Mouse (Mus musculus) lung, adult 18-20 months (tissue): ENCODE measurements around the gene Adamtsl4.
"Not testable (repeated sequence)": the region's sequence is repeated elsewhere in the genome, so short reads cannot be mapped to it uniquely, and the experiment has no call there.

Experiments
- DNase-seq, 2 experiments: peaks; one replicate each; pipeline ENCODE4 v3.0.0; 2022; ENCODE audit warnings: mixed read lengths in 2 of 2

The Adamtsl4 gene

DNA sequence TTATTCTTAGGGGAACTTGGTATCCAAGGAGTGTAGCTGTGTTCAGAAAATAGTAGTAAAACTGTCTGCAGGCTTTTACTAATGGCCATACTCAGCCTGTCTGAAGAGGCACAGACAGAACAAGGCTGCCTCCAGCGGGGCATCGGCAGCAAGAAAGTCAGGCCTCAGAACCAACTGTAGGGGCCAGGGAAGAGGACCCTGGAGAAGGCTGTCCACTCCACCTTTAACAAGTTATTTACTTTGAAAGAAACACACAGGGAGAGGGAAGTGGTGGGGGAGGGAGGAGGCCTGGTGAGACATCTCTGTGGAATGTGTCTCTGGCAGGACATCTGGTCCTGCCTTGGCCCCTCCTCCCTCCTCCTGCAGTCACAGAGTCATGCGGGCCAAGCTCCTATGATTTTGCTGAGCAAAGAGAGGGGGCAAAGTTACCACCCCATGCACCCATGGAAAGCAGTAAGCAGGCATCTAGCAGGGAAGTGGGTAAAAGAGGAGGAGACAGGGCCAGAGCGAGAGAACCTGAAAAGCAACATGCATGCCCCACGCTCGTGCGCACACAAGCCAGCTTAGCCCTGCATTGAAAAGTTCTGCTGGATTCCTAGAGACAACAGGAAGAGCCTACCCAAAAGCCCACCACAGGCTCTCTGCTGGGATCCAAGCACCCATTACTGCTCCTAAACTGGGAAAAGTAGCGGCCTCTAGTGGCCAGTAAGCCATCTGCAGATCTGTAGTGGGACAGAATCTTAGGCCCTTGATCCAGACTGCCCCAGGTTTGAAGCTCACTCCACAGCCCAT, 12.2 kb downstream of the Adamtsl4 start:
- DNase-seq: peak; percentile 93 to 95

DNA sequence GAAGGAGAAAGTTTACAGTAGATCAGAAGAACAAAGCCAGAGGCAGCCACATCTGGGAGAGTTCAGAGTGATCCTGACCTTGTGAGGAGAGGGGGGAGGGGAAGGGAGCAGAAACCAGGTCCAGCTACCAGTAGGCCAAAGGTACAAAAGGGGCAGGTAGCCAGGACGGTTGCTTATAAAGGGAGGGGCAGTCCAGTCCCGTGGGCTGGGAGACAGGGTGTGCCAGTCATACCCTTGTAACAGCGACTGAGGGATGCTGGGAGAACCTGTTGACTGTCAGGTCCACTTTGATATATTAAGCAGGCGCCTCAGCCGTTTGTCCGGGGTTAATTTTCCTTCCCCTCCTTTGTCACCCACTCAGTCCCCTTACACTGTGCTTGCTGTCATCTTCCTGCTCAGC, 12.9 kb downstream of the Adamtsl4 start:
- peak; percentile 82 to 87 for DNase-seq

DNA sequence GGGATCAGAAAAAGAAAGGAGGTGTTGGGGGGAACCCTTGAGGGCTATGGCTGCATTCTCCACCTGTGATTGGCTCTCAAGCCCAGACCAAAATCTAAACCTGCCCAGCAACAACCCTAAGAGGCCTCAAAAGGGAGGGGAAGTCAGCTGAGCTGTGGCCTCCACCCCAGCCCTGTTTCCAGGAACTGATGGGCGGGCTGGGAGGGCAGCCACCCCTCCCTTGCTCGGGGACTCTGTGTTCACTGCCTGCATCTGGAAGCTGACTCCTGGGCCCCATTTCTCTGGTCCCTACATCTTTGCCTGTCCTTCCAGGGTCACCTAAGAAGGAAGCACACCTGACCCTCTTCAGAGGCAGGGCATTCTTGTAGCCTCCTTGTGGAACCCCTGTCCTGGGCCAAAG, 13.5 kb downstream of the Adamtsl4 start:
- peak; percentile 92 to 94 for DNase-seq

DNA sequence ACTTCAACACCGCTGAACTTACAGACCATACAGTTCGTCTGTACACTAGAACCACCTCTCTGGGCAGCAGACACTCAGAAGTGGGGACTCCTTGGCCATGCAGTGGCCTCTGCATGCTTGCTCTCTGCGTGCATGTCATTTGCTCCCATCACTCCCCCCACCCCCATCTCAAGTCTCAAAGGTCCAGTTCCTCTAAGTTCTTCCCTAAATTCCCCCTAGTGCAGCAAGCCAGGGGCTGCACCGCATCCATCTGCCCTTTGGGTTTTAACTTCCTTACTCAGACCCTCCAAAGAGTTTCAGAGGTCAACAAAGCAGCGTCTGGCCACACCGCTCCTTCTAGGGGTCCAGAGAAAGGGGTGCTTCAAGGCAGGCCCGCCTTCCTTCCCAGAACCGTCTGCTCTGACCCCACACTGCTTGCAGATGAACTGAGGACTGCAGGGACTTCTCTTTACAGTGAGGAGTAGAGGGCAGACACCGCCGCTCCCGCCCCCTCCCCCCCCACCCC, 14.0 kb downstream of the Adamtsl4 start:
- peak in 1 of 2 experiments; percentile 55 for DNase-seq

DNA sequence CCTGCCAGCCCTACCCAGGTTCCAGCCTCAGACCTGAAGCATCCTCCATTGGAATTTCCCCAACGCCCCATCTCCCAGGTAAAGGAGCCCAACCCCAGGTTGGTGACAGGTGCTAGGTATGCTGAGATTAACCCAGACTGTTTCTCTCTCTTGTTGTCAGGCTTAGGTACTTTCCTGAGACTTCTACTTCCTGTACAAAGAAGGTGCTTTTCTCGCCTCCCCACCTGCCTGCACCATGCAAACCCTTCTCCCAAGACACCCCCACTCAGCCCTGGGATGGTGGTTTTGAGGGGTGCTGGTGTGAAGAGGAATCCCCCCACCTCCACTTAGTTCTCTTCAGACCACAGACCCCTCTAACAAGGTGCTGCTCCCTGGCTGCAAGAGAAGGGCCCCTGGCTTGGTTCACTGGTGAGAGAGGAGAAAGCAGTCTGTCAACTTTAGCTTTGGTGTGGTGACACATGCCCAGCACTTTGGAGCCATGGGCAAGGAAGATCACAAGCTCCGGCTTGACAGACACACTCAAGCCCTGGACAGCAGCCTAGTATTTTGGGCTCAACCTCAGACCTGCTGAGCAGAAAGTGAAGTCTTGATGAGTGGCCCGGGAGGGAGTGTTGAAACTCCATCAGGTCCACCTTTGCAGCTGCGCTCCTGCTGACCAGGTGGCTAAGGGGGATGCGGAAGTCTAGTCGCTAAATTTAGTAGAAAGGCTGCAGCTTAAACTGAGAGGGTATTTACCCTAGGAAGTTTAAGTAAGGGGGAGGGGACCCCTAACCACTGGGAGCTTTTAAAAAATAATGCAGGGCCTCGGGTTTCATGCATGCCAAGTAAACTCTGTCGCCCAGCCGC, 14.6 kb downstream of the Adamtsl4 start:
- peak; percentile 63 to 74 for DNase-seq

DNA sequence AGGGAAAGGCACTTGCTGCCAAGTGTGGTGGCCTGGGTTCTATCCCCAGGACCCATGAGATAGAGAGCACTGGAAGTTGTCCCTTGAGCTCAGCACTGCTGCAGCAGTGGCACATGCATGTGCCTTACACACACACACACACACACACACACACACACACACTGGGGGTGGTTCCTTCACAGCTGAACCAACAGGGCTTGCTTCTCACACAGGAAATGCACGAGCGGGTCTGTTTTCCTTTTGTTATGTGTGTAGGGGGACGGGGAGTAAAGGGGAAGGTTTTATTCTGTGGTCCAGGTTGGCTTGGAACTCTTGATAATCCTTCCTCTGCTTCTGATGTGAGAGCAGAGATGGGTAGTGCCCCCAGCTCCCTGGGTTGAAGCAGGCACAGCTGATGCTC, 15.3 kb downstream of the Adamtsl4 start:
- DNase-seq: no peak

DNA sequence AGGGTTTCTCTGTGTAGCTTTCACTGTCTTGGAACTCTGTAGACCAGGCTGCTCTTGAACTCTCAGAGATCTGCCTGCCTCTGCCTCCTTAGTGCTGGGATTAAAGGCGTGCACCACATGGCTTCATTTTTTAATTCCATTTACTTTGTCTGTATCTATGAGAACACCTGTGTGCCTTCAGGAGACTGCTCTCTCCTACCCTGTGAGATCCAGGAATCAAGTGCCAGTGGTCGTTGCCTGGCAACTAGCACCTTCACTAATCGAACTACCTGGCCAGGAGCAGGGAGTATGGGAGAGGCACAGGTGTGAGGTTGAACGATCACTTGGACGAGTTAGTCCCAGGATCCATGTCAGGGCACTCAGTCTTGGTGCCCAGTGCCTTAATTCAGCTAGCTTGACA, 16.5 kb downstream of the Adamtsl4 start:
- DNase-seq: no peak

DNA sequence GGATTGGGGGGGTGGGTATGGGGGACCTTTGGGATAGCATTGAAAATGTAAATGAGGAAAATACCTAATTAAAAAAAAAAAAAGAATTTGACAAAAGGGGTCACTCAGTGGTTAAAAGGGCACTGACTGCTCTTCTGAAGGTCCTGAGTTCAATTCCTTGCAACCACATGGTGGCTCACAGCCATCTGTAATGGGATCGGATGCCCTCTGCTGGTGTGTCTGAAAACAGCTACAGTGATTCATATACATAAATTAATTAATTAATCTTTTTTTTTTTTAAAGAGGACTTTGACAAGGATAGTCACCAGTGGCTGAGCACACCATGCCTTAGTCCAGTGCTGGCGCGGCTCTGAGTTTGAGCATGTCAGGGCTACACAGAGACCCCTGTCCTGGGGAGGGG, 17.3 kb downstream of the Adamtsl4 start:
- DNase-seq: not testable (repeated sequence)

DNA sequence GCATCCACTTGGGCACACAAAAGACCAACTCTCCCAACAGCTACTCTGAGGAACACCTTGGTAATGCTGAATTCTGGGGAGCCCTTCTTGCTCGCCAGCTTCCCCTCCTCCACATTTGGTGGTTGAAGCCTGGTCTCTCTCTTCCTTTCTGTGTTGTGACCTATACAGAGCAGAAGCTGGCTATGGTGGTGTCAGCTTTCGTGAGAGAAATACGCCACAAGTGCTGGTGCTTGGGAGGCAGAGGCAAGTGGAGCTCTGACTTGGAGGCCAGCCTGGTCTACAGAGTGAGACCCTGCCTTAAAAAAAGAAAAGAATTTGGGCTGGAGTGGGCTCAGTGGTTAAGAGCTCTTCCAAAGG, 18.4 kb downstream of the Adamtsl4 start:
- no peak for DNase-seq

DNA sequence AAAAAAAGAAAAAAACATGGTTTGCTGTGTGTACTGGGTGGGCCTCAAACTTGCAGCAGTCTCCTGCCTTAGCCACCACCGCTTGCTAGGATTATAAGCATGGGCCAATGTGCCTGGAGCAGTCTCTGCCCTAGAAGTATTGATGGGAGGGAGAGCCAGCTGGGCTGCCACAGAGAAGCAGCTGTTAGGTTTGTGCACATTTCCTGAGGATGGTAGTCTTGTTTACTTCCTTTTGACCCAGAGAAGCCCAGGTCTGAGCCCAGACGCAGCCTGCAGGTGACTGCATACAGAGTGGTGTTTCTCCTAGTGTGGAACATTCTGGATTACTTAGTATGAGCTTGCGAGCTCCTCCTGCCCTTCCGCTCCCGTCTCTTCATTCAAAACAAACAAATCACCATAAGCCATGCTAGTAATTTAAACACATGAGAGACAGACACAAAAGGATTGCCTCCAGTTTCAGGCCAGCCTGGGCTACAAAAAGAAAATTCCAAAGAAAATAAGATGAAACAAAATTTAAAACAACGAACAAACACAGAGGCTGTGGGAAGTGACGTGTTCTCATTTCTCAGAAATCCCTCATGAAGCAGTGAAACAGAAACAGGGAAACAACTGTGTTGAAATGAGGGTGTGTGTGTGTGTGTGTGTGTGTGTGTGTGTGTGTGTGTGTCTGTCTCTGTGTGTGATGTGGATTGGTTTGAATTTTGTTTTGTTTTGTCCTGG, 19.0 kb downstream of the Adamtsl4 start:
- DNase-seq: peak in 1 of 2 experiments; percentile 55

DNA sequence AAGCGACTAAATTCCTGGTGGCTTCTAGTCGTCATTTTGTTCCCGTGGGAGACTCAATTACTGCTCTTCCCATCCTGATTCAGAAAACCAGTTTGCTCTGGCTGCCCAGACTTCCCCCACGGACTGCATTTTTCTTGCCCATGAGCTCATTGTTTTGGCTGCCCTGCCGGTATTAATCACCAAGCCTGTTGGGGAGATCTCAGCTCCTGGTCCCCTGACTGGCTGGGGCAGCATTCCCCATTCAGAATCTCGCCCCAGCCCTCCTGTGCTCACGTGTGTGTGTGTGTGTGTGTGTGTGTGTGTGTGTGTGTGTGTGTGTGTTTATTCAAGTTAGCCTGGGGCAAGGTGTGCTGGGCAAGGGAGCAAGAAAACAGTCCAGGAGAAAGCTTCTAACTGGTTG, 19.7 kb downstream of the Adamtsl4 start:
- DNase-seq: peak; percentile 79 to 89

DNA sequence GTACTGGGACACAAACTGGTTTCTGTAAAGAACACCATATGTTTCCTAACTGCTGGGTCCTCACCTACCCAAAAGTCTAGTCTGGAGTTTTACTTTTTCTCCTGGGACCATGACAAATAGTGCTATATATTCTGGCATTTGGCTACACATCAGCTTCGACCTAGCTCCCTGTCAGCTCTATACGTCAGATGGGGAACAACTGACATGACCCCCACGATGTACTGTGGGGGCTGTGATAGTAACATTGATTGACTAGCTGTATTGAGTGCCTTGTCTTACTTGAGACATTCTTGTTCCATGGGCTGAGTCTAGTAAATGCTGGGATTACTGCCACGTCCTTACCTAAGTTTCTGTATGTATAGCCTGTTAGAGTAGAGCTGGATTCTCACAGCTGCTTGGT, 20.2 kb downstream of the Adamtsl4 start:
- DNase-seq: no peak

DNA sequence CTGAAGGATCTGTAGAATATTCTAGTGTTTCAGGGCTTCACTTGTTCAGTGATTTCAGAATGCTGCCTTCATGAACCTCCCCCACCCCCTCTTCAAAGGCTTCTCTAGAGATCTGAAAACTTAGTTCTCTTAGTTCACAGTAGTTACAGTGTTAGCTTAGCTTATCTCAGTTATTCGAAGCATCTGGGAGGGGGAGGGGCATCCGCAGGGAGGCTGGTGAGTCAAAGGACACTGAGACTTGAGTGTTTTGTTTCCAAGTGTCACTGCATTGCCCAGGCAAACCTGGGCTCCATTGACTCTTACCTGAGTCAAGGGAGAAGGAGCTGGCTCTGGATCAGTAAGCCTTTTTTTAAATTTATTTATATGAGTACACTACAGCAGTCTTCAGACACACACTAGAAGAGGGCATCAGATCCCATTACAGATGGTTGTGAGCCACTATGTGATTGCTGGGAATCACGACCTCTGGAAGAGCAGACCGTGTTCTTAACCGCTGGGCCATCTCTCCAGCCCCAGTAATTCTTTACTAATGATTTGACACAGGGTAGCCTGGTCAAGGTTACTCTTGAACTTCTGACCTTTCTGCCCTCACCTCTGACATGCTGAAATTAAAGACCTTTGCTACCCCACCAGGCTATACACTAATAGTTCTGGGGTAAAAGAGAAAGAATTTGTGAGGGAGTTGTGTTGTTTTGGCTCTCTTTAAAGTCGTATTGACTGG, 21.4 kb downstream of the Adamtsl4 start:
- DNase-seq: peak; percentile 91 to 94

DNA sequence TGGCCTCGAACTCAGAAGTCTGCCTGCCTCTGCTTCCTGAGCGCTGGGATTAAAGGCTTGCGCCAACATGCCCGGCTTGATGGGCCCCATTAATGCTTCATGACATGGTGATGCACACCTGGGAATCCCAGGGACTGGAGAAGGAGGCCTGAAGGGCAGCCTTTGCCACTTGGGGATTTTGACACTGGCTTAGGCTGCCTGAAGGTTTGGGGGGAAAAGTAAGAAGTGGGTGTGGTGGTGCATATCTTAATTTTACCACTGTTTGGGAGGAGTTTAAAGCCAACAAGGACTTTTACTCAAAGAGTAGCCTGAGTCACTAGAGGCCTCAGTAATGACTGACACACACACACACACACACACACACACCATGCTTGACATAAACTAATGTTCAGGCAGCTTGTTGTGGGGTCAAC, 22.8 kb downstream of the Adamtsl4 start:
- no peak for DNase-seq

DNA sequence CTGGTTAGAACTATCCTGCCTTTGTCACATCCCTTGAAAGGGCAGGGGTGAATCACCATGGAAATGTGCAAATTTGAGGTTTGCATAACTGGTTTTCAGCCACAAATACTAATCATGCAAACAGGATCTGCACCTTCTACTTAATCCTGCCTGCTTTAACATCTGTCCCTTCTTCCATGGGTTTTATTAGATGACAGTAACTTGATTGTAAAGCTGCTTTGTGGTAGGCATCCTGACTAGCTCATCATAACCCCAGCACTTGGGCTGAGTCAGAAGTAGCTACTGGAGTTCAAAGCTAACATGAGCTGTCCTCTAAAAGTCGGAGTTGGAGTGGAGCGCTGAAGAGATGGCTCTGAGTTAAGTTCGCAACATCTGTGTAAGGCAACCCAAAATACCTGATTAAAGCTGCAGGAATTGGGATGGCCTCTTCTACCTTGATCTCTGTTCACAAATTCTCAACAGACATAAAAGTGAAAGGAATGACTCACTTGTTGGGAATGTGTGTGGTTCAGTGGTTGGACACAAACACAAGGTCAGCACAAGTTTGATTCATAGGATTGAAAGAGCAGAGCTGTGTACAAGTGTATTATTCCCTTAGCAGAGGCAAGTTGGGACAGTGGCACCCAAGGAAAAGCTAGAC, 23.6 kb downstream of the Adamtsl4 start:
- no peak for DNase-seq

DNA sequence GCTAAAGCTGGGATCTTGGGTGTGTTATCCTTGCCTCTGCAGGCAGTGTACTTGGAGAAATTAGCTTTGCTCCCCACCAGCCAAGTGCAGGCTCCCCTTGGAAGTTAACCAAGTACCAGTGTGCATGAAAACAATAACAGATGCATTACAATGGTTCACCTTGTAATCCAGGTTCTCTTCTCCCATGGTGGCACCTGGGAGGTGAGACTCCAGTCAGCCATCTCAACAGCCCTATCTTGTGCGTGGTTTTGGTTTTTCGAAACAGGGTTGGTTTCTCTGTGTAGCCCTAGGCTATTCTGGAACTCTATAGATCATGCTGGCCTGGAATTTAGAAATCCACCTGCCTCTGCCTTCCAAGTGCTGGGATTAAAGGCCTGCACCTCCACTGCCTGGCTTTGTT, 24.2 kb downstream of the Adamtsl4 start:
- DNase-seq: no peak

DNA sequence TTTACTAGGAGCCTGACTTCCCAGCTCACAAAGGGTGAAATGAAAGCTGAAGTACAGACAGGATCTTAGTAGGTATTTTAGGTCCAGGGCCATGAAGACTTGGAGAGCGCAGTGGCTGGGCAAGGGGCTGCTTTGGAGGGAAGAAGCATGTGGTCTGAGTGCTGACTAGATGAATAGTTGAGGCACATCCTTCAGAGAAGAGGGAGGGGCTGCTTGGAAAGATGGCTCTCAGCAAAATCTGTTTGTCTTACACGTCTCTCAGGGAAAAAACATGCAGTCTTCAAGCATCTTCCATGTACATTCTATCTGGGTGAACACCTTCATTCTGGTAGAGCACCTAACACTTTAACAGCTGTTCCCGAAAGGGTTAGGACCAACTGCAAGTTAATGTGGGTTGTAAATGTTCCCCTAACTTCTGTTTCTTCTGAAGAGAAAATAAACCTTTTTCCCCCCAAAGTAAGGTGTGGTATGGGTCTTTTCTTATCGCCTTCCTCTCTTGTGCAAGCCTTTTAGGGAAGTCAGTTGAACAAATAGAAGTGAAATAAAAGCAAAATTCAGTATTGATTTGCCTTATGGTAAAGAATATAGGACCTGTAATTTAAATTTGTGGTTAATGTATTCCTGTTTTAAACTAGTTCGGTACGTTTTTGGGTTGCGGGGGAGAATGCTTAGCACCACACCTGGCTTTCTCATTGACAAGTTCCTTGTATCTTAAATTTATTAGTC, 24.8 kb downstream of the Adamtsl4 start:
- DNase-seq: no peak

DNA sequence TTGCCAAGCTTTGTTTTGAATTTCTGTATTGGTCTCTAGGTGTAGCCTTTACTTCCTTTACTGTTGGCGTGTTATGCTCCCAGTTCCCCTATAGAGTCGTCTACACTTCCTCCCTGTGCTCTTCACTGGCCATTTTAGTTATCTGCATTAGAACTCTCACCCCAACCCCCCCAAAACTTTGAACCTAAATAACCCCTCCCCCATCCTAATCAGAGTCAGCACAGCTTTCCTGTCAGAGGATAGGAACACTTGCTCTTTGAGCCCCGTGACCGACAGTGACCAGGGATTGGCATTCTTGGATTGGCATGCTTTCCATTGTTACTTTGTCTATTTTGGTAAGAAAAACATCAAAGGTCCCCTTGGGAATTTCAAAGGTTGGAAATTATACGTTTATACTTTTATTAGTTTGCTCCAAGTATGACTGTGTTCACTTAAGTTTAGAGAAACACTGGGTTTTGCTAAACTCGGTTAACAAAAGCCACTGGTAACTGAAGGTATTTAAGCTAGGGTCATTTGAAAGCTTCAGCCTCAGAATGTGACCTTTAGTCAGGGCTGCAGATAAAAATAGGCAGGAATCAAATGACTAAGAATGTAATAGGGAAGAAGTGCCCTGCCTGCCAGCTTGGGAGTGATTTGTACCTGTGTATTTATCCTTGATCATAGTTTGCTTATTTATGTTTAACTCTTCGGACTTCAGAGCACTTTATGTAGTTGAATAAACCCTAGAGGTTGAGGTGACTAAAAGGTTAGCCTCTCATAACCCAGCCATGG, 25.6 kb downstream of the Adamtsl4 start:
- DNase-seq: no peak

DNA sequence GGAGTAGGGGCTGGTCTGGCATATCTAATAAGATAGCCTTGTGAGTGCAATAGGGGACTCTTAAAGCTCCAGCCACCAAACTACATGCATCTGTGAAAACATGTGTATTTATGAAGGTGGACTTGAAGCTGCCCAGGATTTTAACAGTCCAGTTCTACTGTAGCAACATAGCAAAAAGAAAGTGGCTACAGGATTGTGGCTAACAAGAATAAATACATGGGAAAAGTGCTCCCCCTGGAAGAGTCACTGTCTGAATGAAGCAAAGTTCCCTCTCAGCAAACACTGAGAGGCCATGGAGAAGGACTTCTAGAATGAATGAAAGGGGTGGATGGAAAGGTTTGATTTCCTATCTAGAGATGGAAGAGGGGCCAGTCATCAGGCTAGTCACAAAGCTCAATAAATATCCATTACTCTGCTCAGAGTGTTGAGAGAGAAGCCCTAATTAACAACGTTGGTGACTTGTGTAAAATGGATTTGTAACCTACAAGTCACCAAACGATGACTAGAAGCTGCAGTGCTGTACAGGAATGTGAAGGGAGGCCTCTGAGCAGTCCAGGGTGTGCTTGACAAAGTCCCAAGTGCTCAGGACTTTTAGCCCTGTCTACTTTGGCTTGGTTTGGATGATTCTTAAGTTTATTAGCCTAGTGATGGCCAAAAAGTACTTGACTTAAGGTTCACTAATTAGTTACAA, 26.8 kb downstream of the Adamtsl4 start:
- no peak for DNase-seq

DNA sequence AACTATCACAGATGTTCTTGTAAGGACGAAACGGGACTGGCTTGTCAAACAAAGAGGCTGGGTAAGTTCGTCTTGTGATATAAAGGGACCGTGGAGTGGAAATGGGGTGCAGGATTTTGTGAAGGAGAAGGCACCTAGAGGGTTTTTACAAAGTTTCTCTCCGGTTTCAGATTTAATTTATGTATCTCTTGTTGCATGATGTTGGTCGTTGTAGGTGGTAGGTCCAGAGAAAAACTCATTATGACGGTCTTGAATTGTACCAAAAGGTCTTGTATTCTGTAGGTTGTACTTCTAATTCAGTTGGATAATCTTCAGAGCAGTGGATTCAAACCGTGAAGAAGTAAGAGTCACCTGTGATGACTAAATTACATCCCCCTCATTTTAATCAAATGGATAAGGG, 27.8 kb downstream of the Adamtsl4 start:
- DNase-seq: no peak
